Mouse (Mus musculus) T-cell, adult 2 months (primary cell): ENCODE results near the gene Capn9.
A peak's percentile ranks its signal among the peaks of the same experiment; 100 is the strongest.

Experiments
- DNase-seq: peaks from one replicate; pipeline ENCODE4 v3.0.0; 2022; ENCODE audit warnings: low spot score

Gene Capn9

DNA sequence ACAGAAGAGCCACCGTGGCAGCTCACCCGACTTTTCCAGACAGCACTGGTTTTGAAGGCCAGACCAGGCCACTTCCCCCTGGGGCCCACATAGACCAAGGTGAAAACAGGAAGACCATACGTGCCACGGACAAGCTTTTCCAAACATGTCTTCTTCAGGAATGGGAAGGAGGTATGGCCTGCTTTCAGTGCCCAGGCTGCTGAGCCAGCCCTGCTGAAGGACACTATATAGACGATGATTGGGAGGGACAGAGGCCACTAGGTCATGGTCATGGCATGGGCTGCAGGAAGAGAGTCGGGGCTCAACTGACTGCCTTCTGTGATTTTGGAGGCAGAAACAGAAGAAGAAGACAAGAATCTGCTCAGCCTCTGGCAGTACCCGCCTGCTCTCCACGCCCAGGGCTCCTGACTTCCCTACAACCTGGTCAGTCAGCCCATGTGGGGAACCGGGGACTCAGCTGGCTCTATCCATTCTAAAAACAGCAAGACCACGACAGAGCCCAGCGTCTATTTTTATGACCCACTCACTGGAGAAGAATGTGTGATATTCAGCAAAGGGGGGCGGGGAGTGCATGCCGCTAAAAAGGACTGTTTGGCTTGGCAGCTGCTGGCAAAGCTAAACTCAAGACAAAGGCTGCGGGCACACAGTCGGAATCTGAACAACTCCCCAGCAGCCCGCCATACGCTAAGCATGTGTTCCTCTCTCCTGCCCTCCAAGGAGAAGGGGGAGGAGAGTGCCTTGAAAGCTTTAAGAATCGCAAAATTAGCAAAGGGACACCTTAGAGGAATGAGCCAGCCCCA, 67.8 kb downstream of the Capn9 start:
- no peak for DNase-seq

DNA sequence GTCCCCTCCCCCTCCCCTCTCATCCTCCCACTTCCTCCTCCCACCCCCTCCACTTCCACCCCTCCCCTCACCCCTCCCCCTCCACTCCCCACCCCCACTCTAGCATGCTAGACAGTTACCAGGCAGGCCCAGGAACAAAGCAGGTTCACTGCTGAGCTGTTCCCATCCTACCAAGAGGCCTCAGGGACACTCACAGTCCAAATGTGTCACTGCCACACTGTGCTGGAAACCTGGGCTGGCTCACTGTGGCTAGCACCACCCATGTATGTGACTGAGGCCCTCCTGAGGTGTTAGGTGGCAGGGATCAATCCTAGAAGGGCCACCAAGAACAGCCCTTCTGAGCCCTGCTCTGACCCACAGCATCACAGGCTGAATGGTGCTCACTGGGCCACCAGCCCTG, 72.4 kb downstream of the Capn9 start:
- no peak for DNase-seq

DNA sequence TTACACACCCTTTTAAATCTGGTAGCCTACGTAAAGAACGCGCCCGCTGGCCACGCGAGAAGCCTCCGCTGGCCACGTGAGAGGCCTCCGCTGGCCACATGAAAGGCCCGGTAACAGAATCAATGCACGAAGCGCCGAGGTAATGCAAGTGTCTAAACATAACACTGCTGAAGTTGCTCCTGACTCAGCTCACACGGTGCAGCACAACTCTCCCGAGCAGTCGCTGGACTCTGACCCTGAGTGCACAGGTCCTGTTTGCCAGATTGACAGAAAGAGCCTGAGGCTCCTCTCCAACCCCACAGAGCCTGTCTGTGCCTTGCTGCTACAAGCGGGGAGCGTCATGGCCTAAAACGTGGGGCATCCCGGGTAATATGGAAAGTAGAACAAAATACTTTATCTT, 75.9 kb downstream of the Capn9 start:
- DNase-seq: no peak

DNA sequence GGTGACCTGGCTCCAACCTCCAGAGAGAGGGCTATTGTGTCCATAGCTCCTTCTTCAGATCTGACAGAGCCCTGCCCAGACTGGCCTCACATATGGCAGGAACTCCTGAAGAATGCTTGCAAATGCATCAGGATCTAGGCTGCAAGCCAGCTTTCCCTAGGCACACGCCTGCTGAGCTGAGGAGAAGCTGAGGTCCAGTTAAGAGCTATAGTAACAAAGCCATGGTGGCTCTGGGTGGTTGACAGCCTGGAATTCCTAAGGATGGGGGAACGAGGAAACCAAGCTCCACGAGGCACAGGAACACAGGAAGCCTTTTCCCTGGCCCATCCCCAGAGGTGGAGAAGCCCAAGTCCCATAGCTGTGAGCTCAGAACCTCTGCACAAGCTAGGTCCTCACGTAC, 76.6 kb downstream of the Capn9 start:
- no peak for DNase-seq

DNA sequence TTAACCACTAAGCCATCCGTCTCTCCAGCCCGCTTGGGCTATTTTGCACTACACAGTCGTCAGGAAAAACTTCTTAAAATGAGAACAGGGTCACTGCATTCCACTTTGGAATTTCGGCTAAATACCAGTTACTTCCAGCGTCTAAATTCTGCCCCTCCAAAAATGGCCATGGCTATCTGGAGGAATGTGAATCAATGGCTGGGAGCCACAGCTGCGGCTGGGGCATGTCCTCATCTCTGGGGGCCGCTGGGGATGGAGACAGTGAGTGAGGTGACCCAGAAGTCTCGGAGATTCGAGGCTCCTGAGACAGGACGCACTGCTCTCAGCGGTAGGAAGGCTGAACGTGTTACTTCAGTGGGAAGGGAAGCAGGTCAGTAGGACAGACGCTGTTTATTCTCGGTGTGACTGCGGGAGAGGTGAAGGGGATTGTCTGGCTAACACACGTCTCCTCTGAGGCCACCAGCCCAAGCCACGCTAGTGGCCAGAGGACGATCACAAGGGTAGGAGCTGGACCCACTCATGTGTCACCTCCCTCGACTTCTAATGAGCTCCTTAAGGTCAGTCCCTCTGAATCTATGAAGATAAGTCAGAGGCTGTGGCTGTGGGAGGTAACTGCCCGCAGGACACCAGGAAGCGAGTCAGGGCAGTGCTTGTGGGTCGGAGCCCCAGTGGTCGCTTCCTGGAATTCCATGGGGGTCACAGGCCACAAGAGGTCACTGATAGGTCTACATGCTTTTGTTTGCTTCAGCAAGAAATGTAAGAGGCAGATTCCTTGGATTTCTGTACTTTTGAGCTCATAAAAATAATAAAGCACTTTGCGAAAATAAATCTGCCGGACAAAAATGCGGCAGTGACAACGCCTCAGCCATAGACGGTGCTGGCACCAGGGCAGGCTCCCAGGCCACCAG, 77.9 kb downstream of the Capn9 start:
- DNase-seq: no peak

DNA sequence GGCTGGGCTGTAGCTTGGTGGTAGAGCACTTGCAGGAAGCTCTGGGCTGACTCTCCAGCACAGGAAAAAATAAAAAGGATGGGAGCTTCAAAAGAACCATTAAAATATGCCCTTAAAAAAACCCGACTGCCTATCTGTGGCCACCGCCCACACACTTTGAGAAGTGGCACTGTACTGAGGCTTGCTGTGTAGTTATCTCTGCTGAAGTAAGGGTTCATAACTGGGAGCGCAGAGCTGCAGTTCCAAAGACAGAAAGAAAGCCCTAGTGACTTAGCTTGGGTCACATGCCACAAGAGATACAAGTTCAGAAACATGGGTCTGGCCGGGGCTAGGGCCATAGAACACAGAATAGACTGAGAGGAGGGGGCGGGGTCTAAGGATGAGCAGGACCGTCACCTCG, 82.0 kb downstream of the Capn9 start:
- no peak for DNase-seq

DNA sequence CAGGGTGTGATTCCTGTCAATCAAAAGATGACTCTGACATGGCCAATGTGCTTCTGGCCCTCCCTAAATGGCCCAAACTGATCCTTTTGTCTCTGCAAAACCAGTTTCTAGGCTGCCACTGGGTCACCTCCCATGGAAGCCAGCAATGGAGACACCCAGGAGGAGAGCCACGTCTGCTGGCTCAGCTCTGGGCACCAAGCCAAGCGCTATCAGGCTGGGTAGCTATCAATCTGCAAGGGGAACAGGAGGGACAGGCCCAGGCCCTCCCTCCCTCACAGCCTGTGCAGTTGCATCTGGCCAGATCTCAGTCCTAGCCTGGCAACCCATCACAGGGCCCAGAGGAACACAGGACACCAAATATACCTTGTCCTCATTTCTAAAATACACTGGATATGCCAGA, 82.5 kb downstream of the Capn9 start:
- no peak for DNase-seq

DNA sequence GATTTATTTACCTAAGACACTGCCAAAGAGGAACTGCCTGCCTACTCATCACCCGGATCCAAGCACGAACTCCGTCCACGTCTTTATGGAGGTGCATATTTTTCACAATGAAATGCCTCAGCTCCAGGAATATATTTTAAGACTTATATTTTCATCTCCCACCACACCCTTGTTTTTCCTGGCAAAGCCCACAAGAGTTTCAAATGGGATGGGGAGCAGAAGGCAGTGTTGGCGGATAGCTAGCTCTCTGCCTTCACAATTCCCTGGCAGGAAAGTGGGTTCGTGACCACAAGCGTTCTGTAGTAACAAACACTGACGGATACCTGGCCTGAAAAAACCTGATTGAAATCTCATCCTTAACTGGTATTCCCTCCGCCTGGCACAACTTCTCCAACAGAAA, 85.9 kb downstream of the Capn9 start:
- DNase-seq: no peak

DNA sequence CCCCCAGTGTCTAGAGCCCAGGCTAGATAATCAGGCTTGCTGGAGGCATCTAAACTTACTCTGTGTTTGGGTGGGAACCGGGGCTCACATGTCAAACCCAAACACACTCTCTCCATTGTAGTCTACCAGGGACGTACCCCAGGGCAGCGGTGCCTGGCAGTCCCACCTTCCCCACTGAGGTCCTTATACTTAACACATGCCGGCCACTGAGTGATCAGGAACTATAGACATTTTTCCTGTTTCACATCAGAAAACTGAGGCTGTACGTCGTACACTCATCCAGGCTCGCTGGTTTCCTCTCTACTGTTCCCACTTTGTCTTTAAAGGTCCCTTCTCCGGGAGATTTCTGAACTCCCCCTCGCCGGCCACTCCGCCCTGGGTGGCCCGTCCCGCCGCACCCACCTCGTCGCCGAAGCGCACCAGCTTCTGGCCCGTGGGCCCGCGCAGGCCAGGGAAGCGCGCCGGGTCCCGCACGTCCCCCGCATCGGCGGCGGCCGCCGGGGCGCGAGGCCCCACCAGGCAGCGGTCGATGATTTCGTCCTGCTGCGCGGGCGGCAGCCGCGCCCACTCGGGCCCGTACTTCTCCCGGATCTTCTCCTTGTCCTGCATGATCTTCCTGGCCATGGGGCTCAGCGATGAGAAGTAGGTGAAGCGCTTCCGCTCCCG, 86.7 kb downstream of the Capn9 start:
- DNase-seq: peak; percentile 12

DNA sequence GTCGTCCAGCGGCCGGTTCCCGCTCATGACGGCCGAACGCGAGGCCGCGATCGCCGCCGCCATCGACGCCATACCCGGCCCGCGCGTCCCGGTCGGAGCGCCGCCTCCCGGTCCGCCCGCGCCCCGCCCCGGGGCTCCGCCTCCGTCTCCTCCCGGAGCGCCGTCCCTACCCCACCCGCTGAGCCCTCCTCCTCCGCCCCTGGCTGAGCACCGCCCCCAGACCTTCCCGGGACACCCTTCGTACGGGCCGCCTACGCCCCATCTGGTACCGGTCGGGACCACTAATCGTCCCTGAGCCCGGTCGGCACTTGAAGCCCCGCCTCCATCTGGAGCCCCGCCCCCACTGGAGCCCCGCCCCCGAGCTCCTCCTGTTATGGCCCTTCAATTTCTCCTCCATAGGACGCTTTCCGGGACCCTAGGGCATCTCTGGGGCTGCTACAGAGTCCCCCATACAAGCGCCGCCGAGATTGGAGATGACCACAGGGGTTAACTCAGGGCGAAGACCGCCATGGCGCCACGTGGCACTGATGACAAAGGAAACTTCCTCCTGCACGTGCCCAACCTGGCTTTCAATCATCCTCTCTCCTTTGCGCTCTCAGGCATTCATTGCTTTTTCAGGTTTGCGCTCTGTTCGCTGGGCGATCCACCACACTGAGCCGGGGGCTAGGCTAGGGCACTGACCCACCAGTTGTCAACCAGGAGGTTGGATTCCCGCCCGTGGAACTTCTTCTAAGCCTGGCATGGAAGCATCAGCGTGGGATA, 87.4 kb downstream of the Capn9 start, which contains the start of gene 2310022B05Rik:
Gene 2310022B05Rik (minus strand): TSS at position 258 of the 762 bp plus-strand sequence.
- DNase-seq: peak; percentile 71

DNA sequence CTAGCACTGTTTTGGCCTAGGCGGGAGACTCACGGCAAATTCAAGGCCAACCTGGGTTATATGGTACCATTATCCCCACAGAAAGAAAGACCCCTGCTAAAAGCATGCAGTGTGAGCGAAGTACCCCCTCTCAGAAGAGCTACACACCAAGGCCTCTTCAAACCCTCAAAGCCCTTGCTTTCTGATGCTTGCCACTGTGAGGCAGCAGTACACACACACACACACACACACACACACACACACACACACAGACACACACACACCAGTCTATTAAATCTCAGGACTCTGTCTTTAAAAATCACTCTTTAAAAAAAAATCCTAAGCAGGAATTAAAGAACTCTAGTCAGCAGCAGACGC, 87.9 kb downstream of the Capn9 start:
- no peak for DNase-seq

DNA sequence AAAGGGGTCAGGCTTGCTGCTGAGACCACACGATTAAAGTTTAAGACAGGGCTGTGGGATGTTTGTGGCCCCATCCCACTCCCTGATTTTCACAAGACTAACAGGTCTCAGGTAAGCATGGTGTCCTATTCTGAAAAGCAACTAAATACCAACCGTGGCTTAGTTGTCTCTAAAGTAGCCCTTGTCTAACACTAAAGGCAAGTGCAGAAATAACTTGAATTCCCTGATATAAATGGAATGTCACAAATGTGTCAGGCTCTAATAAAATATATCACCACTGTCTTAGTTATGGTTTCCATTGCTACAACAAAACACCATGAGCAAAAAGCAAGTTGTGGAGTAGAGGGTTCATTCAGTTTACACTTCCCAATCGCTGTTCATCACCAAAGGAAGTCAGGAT, 88.5 kb downstream of the Capn9 start:
- no peak for DNase-seq
